Mouse (Mus musculus): ENCODE results near the gene Nol8. TPM values are rescaled to one million over a fixed set of nuclear protein-coding genes. Genes with fewer than 3 reads are reported as not detected.

Gene Nol8
- total and polyA plus RNA-seq, 3 experiments: 20.1 to 484 (median 26.2) TPM

DNA sequence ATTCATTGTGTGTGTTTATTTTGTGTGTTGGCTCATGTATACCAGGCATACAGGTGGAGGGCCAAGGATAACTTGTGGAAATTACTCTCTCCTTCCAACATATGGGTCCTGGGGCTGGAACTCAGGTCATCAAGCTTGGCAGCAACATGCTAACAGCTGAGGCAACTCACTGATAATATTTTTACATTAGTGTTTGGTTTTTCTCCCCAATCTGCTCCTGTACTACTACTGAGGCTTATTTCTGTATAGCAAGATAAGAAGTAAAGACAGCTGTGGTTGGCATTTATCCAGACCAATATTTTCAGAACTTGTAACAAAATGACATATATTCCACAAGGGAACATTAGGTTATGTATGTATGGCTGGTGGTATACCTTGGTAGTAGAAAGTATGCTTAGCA lies 34.5 kb upstream of the Nol8 start:
- H3K4me3 ChIP-seq (ENCODE audit: control insufficient read depth in 1 of 2, insufficient read depth in 1 of 2, low read depth in 2 of 2, low read length in 2 of 2): no peak overlapping the region
- H3K9me3 ChIP-seq (replicated peaks; ENCODE audit: insufficient read depth, low read length): no peaks in the 10 kb centered on the region
- no peaks in the 10 kb centered on the region; the same call in 1 of the 2 replicates for H3K79me2 ChIP-seq (ENCODE audit: control insufficient read depth, insufficient read depth, low read length, poor library complexity)
- H3K4me1 ChIP-seq (ENCODE audit: control insufficient read depth in 1 of 2, insufficient read depth in 2 of 2, low read length in 2 of 2): peaks cover 4 to 21% of the 10 kb centered on the region in 2 experiments; a peak in 3 of 4 replicates
- no peaks in the 10 kb centered on the region for H3K27me3 ChIP-seq (ENCODE audit: control insufficient read depth in 1 of 2, insufficient read depth in 2 of 2, low read length in 2 of 2)
- H3K9ac ChIP-seq (ENCODE audit: control insufficient read depth, low read depth, low read length, poor library complexity, severe bottlenecking): no peak overlapping the region
- peak; percentile 78 for TF ChIP-seq SIN3A (IDR thresholded peaks at IDR 0.05; ENCODE audit: low read length)
- no peak for TF ChIP-seq MYB (IDR thresholded peaks at IDR 0.05; ENCODE audit: low read depth, low read length)
- no peak for TF ChIP-seq KAT2A (conservative IDR thresholded peaks at IDR 0.05; ENCODE audit: low read depth, low read length)
- no peak for TF ChIP-seq NELFE (IDR thresholded peaks at IDR 0.05; ENCODE audit: low read depth, low read length)
- peak; percentile 93 for TF ChIP-seq TCF12 (IDR thresholded peaks at IDR 0.05; ENCODE audit: low read depth, low read length)
- peak; percentile 99 for TF ChIP-seq ETS1 (IDR thresholded peaks at IDR 0.05; ENCODE audit: low read depth, low read length)
- TF ChIP-seq MEF2A (IDR thresholded peaks at IDR 0.05; ENCODE audit: extremely low read depth, insufficient replicate concordance, low read depth, low read length, poor library complexity, severe bottlenecking): no peak
- peak; percentile 22; the same call in 1 of the 2 replicates for TF ChIP-seq MXI1 (IDR thresholded peaks at IDR 0.05; ENCODE audit: low read depth, low read length)
- no peak for TF ChIP-seq ZNF384 (IDR thresholded peaks at IDR 0.05; ENCODE audit: low read depth, low read length)
- TF ChIP-seq E2F4 (IDR thresholded peaks at IDR 0.05; ENCODE audit: borderline replicate concordance, low read depth, low read length): no peak
- no peak for TF ChIP-seq TBP (IDR thresholded peaks at IDR 0.05; ENCODE audit: low read depth, low read length)
- TF ChIP-seq ZC3H11A (IDR thresholded peaks at IDR 0.05; ENCODE audit: low read depth, low read length): no peak
- peak; percentile 21; the same call in 1 of the 2 replicates for TF ChIP-seq MAFK (IDR thresholded peaks at IDR 0.05; ENCODE audit: borderline replicate concordance, low read depth, low read length)
- peak; percentile 78 for TF ChIP-seq RCOR1 (IDR thresholded peaks at IDR 0.05; ENCODE audit: low read depth, low read length)
- TF ChIP-seq POLR2AphosphoS2 (IDR thresholded peaks at IDR 0.05; ENCODE audit: low read length): no peak
- TF ChIP-seq TAL1 (IDR thresholded peaks at IDR 0.05; ENCODE audit: low read length): peak; percentile 66
- peak; percentile 85 for TF ChIP-seq GATA1 (IDR thresholded peaks at IDR 0.05; ENCODE audit: low read depth, low read length)
- TF ChIP-seq MAX (IDR thresholded peaks at IDR 0.05; ENCODE audit: low read length): no peak
- no peak for TF ChIP-seq HCFC1 (IDR thresholded peaks at IDR 0.05; ENCODE audit: low read depth, low read length)
- peak; percentile 72 to 77 for TF ChIP-seq EP300 (IDR thresholded peaks at IDR 0.05; ENCODE audit: low read depth in 1 of 2, low read length in 2 of 2)
- TF ChIP-seq NRF1 (IDR thresholded peaks at IDR 0.05; ENCODE audit: insufficient read depth, low read depth, low read length, poor library complexity, severe bottlenecking): no peak
- no peak for TF ChIP-seq GABPA (IDR thresholded peaks at IDR 0.05; ENCODE audit: low read depth, low read length)
- no peak for TF ChIP-seq ZMIZ1 (IDR thresholded peaks at IDR 0.05; ENCODE audit: low read depth, low read length)
- no peak for TF ChIP-seq MAZ (IDR thresholded peaks at IDR 0.05; ENCODE audit: low read depth, low read length)
- peaks cover 0 to 23% of the 10 kb centered on the region in 2 experiments; a peak in 2 of 4 replicates for H3K36me3 ChIP-seq (ENCODE audit: control insufficient read depth in 1 of 2, insufficient read depth in 2 of 2, low read length in 2 of 2)
- DNase-seq (ENCODE audit: low read depth, low spot score): peak; percentile 72
- H3K27ac ChIP-seq (ENCODE audit: control insufficient read depth, low read depth, low read length): no peak overlapping the region
